Mouse (Mus musculus) telencephalon, adult 2 months (tissue): ENCODE data around the gene Fut4.
"Not testable (repeated sequence)": the region's sequence is repeated elsewhere in the genome, so short reads cannot be mapped to it uniquely, and the experiment has no call there.

Experiments used
- DNase-seq: peaks from one replicate; pipeline ENCODE4 v3.0.0-alpha.2; 2011; ENCODE audit warnings: low read depth, low spot score

Fut4 gene

DNA sequence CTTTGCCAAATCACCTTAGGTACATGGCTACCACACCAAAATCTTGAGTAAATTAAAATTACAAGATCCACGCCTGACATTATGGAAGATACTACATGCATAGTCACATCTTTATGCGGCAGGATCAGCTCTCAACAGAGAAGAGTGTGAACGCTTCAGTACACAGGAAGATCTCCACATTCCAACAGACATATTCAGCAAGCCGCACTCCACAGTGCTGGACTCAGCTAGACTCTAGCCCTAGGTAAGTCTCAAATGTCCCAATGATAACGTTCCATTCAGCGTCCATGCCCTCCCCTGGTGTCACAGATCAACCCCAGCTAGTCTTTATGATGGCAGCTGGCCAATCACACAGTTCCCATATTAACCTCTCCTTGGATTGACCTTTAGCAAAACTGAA is 26.2 kb downstream of the Fut4 start:
- no peak for DNase-seq

GRCm38 (mm10) chr9:14724755-14725420 is 27.3 kb downstream of the Fut4 start:
- DNase-seq = no peak

DNA sequence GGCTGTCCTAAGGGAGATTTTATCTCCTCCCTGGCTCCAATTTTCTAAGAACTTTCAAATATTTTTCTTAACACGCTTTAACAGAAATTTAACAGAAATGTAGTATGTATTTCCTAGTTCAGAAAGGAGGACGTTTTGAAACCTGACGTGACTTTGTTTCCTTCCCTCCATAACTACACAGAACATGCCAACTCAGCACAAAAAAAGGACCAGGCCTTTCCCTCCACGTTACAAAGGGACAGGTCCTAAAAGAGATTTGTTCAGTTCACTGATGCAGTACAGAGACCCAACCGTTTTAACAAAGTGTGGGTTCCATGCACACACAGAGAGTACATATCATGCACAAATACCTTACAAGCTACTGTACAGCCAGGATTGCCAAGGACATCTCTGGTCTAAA is 30.6 kb downstream of the Fut4 start:
- no peak for DNase-seq

DNA sequence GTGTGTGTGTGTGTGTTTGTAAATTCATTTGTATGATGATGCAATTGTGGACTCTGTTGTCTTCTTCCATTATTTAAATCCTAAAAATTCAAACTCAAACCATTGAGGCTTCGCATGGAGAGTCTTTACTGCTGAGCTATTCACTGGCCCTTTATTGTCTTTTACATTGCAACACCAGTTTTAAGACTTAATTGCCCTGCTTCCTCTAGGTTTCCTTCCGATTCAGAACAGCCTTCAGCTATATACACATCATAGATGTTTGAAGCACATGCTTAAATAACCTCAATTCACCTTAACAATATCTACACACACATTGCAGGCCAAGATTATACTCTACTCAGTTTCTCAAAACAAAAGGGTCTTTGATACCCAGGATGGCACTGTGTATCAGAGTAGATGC is 31.8 kb downstream of the Fut4 start:
- no peak for DNase-seq

- no peak for DNase-seq
Measured at GRCm38 (mm10) chr9:14718332-14718691, 33.9 kb downstream of the Fut4 start.

DNA sequence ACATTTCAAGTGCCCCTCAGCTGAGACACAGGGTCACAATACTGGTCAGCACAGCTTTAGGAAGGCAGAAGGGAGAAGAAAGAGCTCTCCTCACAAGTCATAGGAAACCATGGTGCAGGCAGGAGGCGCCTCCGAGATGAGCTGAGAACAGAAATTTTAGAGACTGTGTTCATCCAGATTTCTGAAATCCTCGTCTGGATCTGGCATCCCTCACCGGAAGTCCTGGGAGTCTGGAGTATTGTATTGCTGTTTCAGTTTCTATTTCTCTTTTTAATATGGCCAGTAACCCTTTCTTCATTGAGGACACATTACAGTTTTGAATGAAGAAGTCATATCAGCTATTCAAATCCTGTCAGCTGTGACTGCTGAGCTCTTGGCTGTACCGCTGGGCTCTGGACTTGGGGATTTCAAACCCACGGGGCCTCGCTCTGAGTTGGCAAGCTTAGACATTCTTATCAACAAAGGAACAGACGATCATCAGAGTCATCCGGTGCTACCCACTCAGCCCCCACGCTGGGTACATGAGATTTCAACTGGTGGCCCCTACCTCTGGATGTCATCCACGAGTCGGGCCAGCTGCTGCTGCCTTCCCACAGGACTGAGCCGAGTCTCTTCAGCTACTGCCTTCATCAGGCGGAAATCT is 34.4 kb downstream of the Fut4 start:
- no peak for DNase-seq

- no peak for DNase-seq
Measured at GRCm38 (mm10) chr9:14715258-14715657, 36.9 kb downstream of the Fut4 start.

GRCm38 (mm10) chr9:14710910-14711309 is 41.3 kb downstream of the Fut4 start:
- DNase-seq = no peak

DNA sequence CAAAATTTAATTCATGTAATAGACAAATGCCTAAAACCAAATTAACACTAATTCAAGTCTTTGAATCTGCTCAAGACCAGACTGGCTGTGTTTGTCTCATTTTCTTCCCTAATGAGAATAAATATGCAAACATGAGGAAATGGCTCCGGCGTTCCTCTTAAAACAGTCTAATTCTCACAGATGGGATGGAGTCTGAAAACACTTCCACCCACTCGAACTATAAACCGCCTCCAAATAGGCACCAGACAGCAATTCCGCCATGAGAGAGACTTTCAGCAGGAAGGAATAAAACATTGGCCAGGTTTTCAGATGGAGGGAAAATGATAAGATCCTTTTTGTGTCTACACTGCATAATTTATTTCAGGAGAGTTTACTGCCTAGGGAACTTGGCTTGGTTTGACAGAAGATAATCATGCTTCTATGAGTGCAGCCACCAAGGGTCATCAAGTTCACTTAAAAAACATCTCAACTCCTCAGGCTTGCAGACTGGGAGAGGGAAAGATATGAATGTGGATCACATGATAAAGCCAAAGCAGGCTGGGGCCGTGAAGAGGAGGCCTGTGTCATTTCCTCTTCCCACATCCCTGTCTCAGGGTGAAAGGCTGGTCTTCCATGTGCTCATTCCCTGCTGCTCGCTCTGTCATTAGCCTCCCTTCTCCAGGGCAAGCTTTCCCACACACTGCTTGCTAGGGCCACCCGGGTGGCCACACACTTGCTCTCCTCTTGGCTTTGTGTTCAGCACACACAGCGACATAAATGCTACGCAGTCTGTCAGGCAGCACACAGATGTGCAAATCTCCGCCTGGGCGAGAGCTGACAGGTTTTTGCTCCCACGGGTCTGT is 46.7 kb downstream of the Fut4 start:
- peak; percentile 69 for DNase-seq

GRCm38 (mm10) chr9:14700795-14701194 is 51.4 kb downstream of the Fut4 start:
- not testable (repeated sequence) for DNase-seq

- DNase-seq = no peak
Measured at GRCm38 (mm10) chr9:14699288-14699640, 52.9 kb downstream of the Fut4 start.

DNA sequence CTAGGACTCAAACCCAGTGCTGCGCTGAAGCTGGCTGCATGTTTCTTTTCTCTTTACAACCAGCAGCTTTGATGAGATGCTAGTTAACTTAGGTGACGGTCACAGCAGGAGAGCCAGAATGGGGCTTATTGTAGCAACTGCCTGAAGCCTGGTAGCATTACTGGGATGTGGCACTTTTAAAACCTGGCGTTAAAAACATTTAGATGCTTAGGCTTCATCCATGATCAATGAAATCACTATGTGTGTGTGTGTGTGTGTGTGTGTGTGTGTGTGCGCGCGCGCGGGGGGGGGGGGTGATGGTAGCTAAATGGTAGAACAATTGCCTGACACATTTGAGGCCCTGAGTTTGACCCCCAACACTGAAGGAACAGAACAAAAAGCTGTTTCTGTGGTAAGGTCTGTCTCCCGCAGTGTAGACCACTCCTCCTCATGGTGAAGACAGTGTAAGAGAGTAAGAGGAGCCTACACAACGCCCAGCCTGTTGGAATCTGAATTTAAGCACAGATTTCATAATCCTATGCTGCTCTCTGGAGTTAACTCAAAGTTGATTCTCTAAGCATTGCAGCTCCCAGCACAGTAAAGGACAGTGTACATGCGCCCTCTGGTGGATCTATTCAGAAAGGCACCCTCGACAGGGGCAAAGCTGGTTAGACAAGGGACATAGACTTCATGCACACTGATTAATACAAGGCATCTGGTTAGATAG is 53.5 kb downstream of the Fut4 start:
- peak; percentile 66 for DNase-seq
